Mouse (Mus musculus) v-Abl transformed pro-B cells (cell line): ENCODE measurements around the gene Igfbp6.

Experiments used
- in situ Hi-C, 2 experiments: fragments of 400-800 bp; cut with MboI; formaldehyde crosslinking; loops; one replicate each; pipeline ENCODE4 v1.15.1; 2025; ENCODE audit not compliant: unreplicated experiment in 2 of 2

The Igfbp6 gene

GRCm38 (mm10) chr15:102107689-102108573, 36.2 kb upstream of the Igfbp6 start:
- in situ Hi-C loops, result no loop called here

DNA sequence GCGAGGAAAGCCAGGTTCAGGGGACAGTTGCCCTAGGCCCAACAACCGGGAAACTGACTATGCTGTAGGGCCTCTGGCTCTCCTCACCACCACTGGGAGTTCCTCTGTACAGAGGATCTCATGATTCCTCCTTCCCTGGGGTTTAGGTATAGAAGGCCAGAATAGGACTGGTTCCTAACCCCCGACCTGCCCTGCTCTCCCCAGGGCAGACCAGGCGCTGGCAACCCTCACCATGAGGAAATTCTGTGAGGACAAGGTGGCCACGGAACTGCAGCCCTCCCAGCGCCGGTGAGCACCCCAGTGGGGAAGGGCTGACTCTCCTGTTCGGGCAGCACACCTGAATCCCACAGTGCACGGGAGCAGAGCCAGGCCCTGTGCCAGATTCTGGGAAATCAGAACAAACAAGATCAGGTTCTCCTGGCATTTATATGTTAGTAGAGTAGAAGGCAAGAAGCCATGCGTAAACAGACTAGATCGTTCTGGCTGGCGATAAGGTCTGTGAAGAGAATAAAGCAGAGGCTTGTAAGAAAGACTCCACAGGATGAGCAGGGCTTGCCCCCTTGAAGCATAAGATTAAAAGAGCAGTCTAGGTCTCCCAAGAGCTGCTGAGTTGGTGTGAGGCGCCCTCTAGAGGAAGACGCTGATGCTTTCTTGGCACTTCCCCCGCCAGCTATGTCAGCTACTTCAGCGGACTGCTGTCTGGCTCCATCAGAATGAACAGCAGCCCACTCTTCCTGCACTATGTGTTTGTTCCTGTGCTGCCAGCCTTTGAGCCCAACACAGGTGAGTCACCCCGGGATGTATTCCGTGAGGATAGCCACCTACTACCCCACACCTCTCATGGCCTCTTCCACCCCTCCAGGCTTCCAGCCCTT, 35.3 kb upstream of the Igfbp6 start:
- in situ Hi-C loops, result no loop called here

GRCm38 (mm10) chr15:102110271-102110670, 33.9 kb upstream of the Igfbp6 start:
- in situ Hi-C loops, result no loop called here

DNA sequence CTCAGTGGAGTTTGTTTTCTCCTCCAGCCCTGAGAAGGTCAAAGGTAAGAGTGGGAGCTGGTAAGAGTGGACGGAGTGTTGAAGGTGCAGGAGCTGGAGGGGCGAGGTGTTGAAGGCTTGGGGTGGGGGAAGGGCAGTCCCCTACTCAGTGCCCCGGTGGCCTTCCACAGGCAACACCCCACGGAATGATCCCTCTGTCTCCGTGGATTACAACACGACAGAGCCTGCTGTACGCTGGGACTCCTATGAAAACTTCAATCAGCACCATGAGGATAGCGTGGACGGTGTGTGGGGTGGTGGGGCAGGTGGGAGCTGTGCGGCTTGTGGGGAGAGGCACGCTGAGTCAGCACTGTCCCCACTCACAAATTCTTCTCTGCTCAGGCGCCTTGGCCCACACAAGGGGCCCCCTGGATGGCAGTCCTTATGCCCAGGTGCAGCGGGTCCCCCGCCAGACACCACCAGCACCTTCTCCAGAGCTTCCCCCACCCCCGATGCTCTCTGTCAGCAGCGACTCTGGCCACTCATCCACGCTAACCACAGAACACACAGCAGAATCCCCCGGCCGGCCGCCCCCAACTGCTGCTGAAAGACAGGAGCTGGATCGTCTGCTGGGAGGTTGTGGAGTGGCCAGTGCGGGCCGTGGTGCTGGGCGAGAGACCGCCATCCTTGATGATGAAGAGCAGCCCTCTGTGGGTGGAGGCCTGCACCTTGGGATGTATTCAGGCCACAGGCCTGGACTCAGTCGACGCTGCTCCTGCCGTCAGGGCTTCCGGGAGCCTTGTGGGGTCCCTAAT, 33.3 kb upstream of the Igfbp6 start:
- in situ Hi-C loops, result no loop called here

GRCm38 (mm10) chr15:102111495-102111829, 32.7 kb upstream of the Igfbp6 start:
- in situ Hi-C loops, result no loop called here

DNA sequence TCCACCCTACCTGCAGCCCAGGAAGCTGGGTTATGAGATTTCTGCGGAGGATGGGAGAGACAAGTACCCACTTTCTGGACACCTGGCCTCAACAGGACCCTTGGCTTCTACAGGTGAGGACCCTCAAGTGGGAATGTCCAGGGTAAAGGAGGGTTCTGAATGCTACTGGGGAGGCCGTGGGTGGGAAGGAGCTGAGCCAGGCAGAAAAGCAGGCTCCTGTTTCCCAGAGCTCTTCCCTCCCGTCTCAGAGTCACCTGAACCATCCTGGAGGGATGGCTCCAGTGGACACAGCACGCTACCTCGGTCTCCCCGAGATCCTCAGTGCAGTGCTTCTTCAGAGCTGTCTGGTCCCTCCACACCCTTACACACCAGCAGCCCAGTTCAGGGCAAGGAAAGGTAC, 32.0 kb upstream of the Igfbp6 start:
- in situ Hi-C loops, result no loop called here

DNA sequence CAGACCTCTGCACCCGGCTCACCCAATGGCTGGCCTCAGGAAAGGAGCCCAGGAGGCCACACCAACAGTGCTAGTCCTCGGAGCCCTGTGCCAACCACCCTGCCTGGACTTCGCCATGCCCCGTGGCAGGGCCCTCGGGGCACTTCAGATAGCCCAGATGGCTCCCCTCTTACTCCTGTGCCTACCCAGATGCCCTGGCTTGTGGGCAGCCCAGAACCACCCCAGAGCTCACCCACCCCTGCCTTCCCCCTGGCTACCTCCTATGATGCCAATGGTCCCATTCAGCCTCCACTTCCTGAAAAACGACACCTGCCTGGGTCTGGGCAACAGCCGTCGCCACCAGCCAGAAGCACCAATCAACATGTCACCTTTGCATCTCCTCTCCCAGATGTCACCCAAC, 31.3 kb upstream of the Igfbp6 start:
- in situ Hi-C loops, result no loop called here

DNA sequence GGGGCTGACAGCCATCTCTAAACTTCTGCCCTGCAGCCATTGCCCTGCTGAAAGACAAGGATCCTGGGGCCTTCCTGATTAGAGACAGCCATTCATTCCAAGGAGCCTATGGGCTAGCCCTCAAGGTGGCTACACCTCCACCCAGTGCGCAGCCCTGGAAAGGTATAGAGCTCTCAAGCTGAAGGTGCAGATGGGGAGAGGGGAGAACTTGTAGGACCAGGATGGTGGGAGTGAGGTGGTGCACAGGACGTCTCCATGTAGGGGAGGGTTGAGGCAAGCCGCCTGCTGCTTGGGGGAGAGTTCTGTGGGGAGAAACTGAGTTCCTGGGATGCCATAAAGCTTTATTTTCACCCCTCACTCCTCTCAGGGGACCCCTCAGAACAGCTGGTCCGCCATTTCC, 30.5 kb upstream of the Igfbp6 start:
- in situ Hi-C loops, result no loop called here

- in situ Hi-C loops, result no loop called here
Observed at GRCm38 (mm10) chr15:102114651-102115260, 29.4 kb upstream of the Igfbp6 start.

- in situ Hi-C loops, result no loop called here
Observed at GRCm38 (mm10) chr15:102115731-102116231, 28.4 kb upstream of the Igfbp6 start.

- in situ Hi-C loops, result no loop called here
Observed at GRCm38 (mm10) chr15:102116753-102117415, 27.3 kb upstream of the Igfbp6 start.

DNA sequence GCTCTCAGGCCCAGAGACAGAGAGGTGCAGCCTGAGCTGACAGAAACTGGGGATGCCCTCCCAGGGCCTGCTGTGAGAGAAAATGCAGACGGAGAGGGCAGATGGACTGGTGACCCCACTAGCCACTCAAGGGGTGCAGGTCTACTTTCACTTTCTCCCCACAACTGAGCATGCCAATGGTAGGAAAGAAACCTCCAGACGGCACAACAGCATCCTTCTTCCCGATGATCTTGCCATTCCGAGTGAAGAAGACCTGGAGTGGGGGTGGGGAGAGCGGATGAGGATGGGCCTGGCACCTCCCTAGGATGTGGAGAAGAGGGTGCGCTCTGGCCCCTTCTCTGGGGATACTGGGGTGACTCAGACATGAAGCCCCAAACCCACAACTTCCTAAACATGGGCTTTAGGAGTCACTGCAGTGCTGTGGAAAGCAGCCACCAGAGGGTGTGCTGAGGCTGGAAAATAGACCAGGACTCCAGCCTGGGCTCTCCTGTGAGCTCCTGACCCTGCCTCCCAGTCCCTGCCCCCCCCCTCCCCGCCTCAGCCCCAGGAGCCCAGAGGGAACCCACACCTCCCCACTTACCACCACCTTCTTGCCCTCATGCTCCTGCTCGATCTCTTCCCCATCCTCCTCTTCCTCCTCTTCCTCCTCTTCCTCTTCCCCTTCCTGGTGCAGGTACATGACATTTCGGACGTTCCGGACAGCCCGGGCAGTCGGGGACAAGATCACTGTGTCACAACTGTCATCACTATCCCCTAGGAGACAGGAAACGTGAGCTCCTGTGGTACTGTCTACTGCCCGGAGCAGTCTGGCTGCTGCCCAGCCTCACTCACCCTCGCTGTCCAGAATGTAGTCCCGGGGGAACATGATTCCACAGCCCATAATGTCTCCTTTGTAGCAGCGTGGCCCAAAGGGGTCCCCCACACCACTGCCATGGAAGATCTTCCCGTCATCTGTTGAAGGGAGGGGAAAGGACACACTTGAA, 26.4 kb upstream of the Igfbp6 start:
- in situ Hi-C loops, result no loop called here

DNA sequence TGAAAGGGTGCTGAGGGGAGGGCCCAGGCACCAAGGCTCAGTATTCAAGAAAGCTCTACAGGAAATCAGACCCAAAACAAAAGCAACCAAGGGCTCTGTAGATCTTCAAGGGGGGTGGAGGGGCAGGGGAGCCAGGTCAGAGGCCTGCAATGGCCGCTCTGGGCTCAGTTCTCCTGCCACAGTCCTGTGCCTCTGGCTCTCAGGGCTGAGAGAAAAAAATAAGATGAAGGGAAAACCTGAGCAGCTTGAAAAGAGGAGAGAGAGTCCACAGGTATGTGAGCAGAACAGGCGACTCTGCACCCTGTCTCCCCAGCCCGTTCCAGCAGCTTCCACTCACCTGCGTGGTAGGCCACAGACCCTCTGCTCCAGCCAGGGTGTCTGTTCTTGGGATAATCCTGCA, 25.6 kb upstream of the Igfbp6 start:
- in situ Hi-C loops, result no loop called here

GRCm38 (mm10) chr15:102119121-102119830, 24.9 kb upstream of the Igfbp6 start:
- in situ Hi-C loops, result no loop called here

DNA sequence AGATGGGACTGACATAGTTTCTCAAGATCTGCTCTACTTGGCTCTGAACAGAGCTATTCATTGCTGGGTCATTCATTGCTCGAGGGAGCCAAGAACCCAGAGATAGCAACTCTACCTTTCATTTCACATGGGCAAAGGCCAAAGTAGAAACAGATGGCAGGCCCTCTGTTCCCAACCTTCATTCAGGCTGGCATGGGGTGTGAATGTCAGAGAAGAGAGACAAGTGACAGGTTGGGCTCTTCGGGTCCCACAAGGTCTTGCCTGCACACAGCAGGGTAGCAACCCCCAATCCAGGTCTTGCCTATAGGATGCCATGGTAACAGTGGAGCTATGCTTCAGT, 24.4 kb upstream of the Igfbp6 start:
- in situ Hi-C loops, result no loop called here

GRCm38 (mm10) chr15:102120530-102120929, 23.6 kb upstream of the Igfbp6 start:
- in situ Hi-C loops, result no loop called here

GRCm38 (mm10) chr15:102126303-102126702, 17.9 kb upstream of the Igfbp6 start:
- in situ Hi-C loops, result no loop called here

- in situ Hi-C loops, result no loop called here
Observed at GRCm38 (mm10) chr15:102133314-102133713, 10.8 kb upstream of the Igfbp6 start.
